Mouse (Mus musculus) forebrain, embryonic 11.5 days (tissue): ENCODE results near the gene Mbnl1. TPM values are rescaled to one million over a fixed set of nuclear protein-coding genes. Genes with fewer than 3 reads are reported as not detected.
A peak's percentile ranks its signal among the peaks of the same experiment; 100 is the strongest.

Source experiments
- ATAC-seq: fragments of 200-750 bp; cut with Nextera tagmentation; replicated peaks from 2 replicates; pipeline ENCODE4 v1.8.0; 2017; ENCODE audit warnings: moderate TSS enrichment; ENCODE audit not compliant: low FRiP score
- DNase-seq: peaks from one replicate; pipeline ENCODE4 v3.0.0-alpha.2; 2017; ENCODE audit warnings: low spot score
- H3K27ac ChIP-seq: fragments of 300-500 bp; sonication (generic); 2 replicates; pipeline ENCODE4 v1.5.1; 2014; ENCODE audit warnings: low read depth, low read length
- H3K27me3 ChIP-seq: fragments of 300-500 bp; sonication (generic); 2 replicates; pipeline ENCODE4 v1.6.1; 2014; ENCODE audit warnings: mild to moderate bottlenecking, low read length, mixed read lengths; ENCODE audit not compliant: control insufficient read depth, insufficient read depth
- H3K36me3 ChIP-seq: fragments of 300-500 bp; sonication (generic); 2 replicates; pipeline ENCODE4 v1.6.1; 2014; ENCODE audit warnings: mild to moderate bottlenecking, low read length, moderate library complexity, mixed read lengths; ENCODE audit not compliant: control insufficient read depth, insufficient read depth
- H3K4me1 ChIP-seq: fragments of 300-500 bp; sonication (generic); replicated peaks from 2 replicates; pipeline ENCODE4 v1.6.1; 2014; ENCODE audit warnings: low read length, mixed read lengths; ENCODE audit not compliant: control insufficient read depth, insufficient read depth
- H3K4me2 ChIP-seq: fragments of 300-500 bp; sonication (generic); 2 replicates; pipeline ENCODE4 v1.6.1; 2014; ENCODE audit warnings: low read depth, mild to moderate bottlenecking, low read length, moderate library complexity, mixed read lengths; ENCODE audit not compliant: severe bottlenecking
- H3K4me3 ChIP-seq: fragments of 300-500 bp; sonication (generic); 2 replicates; pipeline ENCODE4 v1.5.1; 2014; ENCODE audit warnings: low read depth, low read length
- H3K9ac ChIP-seq: fragments of 300-500 bp; sonication (generic); 2 replicates; pipeline ENCODE4 v1.6.1; 2014; ENCODE audit warnings: low read length
- H3K9me3 ChIP-seq: fragments of 300-500 bp; sonication (generic); 2 replicates; pipeline ENCODE4 v1.6.1; 2016; ENCODE audit warnings: low read length, mixed read lengths; ENCODE audit not compliant: control insufficient read depth
- WGBS: fragments of 180-500 bp; shearing (Covaris S2); extraction: QIAGEN DNeasy Blood & Tissue Kit; methylation state at CpG from one replicate; pipeline ENCODE4 v1.1.7; 2014; 5-methylcytosine and 5-hydroxymethylcytosine counted together
- polyA plus RNA-seq: library from polyadenylated mRNA; unstranded; fragments of >200 nt; fragmentation: Nextera tagmentation; extraction: Ambion mirVana; gene quantifications from 2 replicates; pipeline ENCODE4 v1.2.1, GENCODE M21; 2014

The Mbnl1 gene
- polyA plus RNA-seq, 1 experiment from 2014 or later: 46.8 TPM

- H3K4me2 ChIP-seq: no peak overlapping the region
- H3K4me1 ChIP-seq: no peaks in the 10 kb centered on the region; the same call in 1 of the 2 replicates
- no peak overlapping the region for H3K27ac ChIP-seq
- H3K36me3 ChIP-seq: no peaks in the 10 kb centered on the region
- 36% methylated on average over 12 of the region's 12 CpGs for WGBS
- H3K9ac ChIP-seq: no peak overlapping the region
- no peaks in the 10 kb centered on the region for H3K27me3 ChIP-seq
- DNase-seq (peak; percentile 61), ATAC-seq (peak; percentile 43; the same call in 1 of the 2 replicates)
- H3K9me3 ChIP-seq: no peaks in the 10 kb centered on the region
- H3K4me3 ChIP-seq: no peak overlapping the region
Observed at GRCm38 (mm10) chr3:60516054-60516674, 43.5 kb downstream of the Mbnl1 start.

GRCm38 (mm10) chr3:60517234-60517787 is 44.7 kb downstream of the Mbnl1 start:
- 70% methylated on average over 3 of the region's 3 CpGs for WGBS
- H3K27ac ChIP-seq: no peak overlapping the region
- H3K36me3 ChIP-seq: no peaks in the 10 kb centered on the region
- no peak overlapping the region for H3K4me2 ChIP-seq
- no peaks in the 10 kb centered on the region; the same call in 1 of the 2 replicates for H3K4me1 ChIP-seq
- H3K9ac ChIP-seq: no peak overlapping the region
- no peaks in the 10 kb centered on the region for H3K9me3 ChIP-seq
- DNase-seq: no peak
- no peak overlapping the region for H3K4me3 ChIP-seq
- ATAC-seq: no peak
- H3K27me3 ChIP-seq: no peaks in the 10 kb centered on the region

DNA sequence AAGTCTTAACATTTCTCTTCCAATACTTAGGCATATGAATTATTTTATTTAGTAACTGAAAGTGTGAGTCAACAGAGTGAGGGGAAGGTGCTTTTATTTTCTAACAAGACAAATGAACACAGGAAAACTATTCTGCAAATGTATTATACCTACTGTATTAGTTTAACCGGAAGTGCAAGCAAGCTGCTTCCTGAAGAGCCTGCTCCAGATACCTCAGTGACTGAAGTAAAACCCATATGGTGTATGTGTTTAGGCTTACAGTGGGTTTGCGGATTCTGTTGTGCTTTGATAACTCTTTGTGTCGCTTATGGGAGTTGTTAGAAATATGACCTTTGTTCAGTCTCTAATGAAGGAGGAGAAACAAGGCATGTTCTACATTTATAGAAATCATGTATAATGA is 46.7 kb downstream of the Mbnl1 start:
- no peaks in the 10 kb centered on the region for H3K36me3 ChIP-seq
- H3K9me3 ChIP-seq: no peaks in the 10 kb centered on the region
- H3K27me3 ChIP-seq: no peaks in the 10 kb centered on the region
- H3K9ac ChIP-seq: no peak overlapping the region
- H3K4me3 ChIP-seq: no peak overlapping the region
- no peaks in the 10 kb centered on the region for H3K4me1 ChIP-seq
- H3K27ac ChIP-seq: no peak overlapping the region
- DNase-seq: no peak
- no peak overlapping the region for H3K4me2 ChIP-seq
- WGBS: 80% methylated on average over 3 of the region's 3 CpGs
- no peak for ATAC-seq

DNA sequence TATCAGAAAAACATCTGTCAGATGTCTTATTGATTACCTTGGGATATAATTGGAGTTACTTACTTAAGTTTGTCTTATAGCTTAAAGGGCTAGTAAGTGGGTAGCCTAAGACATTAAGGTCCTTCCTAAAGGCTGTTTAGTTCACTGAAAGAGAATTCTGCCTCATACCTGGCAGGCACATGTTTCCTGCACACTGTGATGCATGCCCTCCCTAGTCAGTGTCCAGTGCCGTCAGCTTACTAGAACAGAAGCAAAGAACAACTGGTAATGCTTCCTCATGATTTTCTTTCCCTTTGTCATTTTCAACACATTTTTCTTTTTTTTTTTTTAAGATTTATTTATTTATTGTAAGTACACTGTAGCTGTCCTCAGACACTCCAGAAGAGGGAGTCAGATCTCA is 51.5 kb downstream of the Mbnl1 start:
- H3K36me3 ChIP-seq: no peaks in the 10 kb centered on the region
- no peaks in the 10 kb centered on the region; the same call in 1 of the 2 replicates for H3K4me1 ChIP-seq
- H3K4me2 ChIP-seq: no peak overlapping the region
- DNase-seq: no peak
- no peak for ATAC-seq
- H3K9me3 ChIP-seq: no peaks in the 10 kb centered on the region
- WGBS: 96% methylated on average over 1 of the region's 1 CpGs
- no peak overlapping the region for H3K27ac ChIP-seq
- H3K9ac ChIP-seq: no peak overlapping the region
- H3K4me3 ChIP-seq: no peak overlapping the region
- no peaks in the 10 kb centered on the region for H3K27me3 ChIP-seq

- 56% methylated on average over 5 of the region's 5 CpGs for whole genome bisulfite sequencing
- Histone ChIP-seq H3K4me1 (no peaks in the 10 kb centered on the region; the same call in 1 of the 2 replicates), H3K9ac (no peak overlapping the region), H3K27ac (no peak overlapping the region), H3K27me3 (no peaks in the 10 kb centered on the region), H3K4me2 (no peak overlapping the region), H3K36me3 (no peaks in the 10 kb centered on the region), H3K4me3 (no peak overlapping the region), H3K9me3 (no peaks in the 10 kb centered on the region)
- DNase-seq: no peak
- no peak for ATAC-seq
Observed at GRCm38 (mm10) chr3:60531286-60531685, 58.7 kb downstream of the Mbnl1 start.

DNA sequence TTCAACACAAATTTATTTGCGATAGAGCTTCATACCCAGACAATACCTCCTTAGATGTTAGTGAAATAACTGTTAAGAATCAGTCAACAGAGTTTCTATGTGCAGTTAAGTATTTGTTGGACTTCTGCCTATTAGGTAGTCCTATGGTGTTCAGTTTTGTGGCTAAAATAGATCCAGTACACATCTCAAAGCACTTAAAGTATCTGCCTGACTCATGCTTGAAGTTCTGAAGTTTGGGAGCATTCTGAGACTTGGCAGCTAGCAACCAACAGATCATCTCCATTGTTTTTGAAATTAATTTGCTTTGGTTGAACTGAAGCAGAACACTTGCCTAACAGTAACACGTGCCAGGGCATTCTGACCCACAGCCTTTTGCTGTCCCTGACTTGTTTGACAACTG is 59.2 kb downstream of the Mbnl1 start:
- no peak overlapping the region for H3K27ac ChIP-seq
- H3K27me3 ChIP-seq: no peaks in the 10 kb centered on the region
- no peaks in the 10 kb centered on the region; the same call in 1 of the 2 replicates for H3K4me1 ChIP-seq
- no peaks in the 10 kb centered on the region for H3K9me3 ChIP-seq
- ATAC-seq (no peak), DNase-seq (no peak)
- H3K4me2 ChIP-seq: no peak overlapping the region
- H3K36me3 ChIP-seq: no peaks in the 10 kb centered on the region
- H3K4me3 ChIP-seq: no peak overlapping the region
- WGBS: 62% methylated on average over 2 of the region's 2 CpGs
- no peak overlapping the region for H3K9ac ChIP-seq

DNA sequence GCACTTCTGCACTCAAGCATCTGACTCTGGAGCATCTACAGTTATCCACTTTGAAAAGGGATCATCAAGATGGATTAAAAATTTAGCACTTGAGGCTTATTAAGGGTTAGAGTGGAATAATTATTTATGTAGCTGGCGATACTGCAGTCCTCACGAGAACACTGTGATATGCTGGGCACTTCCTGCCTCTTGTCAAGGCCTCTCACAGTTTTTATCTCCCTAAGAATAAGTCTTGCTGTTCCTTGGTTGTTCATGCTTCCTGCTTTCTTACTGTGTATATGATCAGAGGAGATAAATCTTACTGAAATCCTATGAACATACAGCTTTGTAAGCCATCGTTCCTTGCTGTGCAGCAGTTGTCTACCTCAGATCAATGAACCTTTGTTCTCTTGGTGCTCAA is 62.6 kb downstream of the Mbnl1 start:
- H3K9ac ChIP-seq: no peak overlapping the region
- no peaks in the 10 kb centered on the region for H3K9me3 ChIP-seq
- no peaks in the 10 kb centered on the region for H3K27me3 ChIP-seq
- ATAC-seq (no peak), DNase-seq (no peak)
- H3K4me2 ChIP-seq: no peak overlapping the region
- no peak overlapping the region for H3K4me3 ChIP-seq
- no peak overlapping the region for H3K27ac ChIP-seq
- WGBS: 63% methylated on average over 3 of the region's 3 CpGs
- no peaks in the 10 kb centered on the region for H3K4me1 ChIP-seq
- H3K36me3 ChIP-seq: no peaks in the 10 kb centered on the region

DNA sequence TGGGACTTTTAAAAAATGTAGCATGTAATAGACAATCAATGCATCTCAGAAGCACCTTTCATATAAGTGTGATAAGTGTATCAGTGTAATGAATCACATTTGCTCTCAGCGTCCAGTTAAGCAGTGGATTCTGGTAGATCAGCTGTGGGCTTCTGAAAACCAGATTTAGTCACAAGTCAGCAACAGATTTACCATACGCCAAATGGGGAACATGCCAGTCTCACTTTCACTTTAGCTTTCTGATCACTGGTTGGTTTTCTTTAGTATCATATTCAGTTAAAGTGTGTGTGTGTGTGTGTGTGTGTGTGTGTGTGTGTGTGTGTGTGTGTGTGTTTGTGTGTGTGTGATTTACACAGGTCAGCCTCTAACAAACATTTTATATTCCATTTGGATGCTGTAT is 64.4 kb downstream of the Mbnl1 start:
- ATAC-seq: no peak
- no peak overlapping the region for H3K9ac ChIP-seq
- H3K4me2 ChIP-seq: no peak overlapping the region
- DNase-seq: no peak
- 79% methylated on average over 2 of the region's 2 CpGs for WGBS
- H3K27ac ChIP-seq: no peak overlapping the region
- H3K4me1 ChIP-seq: no peaks in the 10 kb centered on the region
- H3K36me3 ChIP-seq: no peaks in the 10 kb centered on the region
- no peaks in the 10 kb centered on the region for H3K9me3 ChIP-seq
- no peak overlapping the region for H3K4me3 ChIP-seq
- no peaks in the 10 kb centered on the region for H3K27me3 ChIP-seq
